Mouse (Mus musculus) intestine, postnatal 0 days (tissue): Measurements from ENCODE around the gene Adamts18. TPM values are rescaled to one million over a fixed set of nuclear protein-coding genes. Genes with fewer than 3 reads are reported as not detected.

Source experiments
- ATAC-seq: fragments of 200-750 bp; cut with Nextera tagmentation; 2 replicates; pipeline ENCODE4 v1.8.0; 2017; ENCODE audit warnings: mild to moderate bottlenecking, moderate TSS enrichment, moderate library complexity
- H3K27ac ChIP-seq: fragments of 300-500 bp; sonication (generic); 2 replicates; pipeline ENCODE4 v1.5.1; 2014; ENCODE audit warnings: mild to moderate bottlenecking, low read depth, low read length, moderate library complexity
- H3K27me3 ChIP-seq: fragments of 300-500 bp; sonication (generic); replicated peaks from 2 replicates; pipeline ENCODE4 v1.6.1; 2014; ENCODE audit warnings: low read length, mixed read lengths; ENCODE audit not compliant: control insufficient read depth, insufficient read depth
- H3K36me3 ChIP-seq: fragments of 300-500 bp; sonication (generic); 2 replicates; pipeline ENCODE4 v1.6.1; 2014; ENCODE audit warnings: mild to moderate bottlenecking, moderate library complexity; ENCODE audit not compliant: control insufficient read depth, insufficient read depth
- H3K4me1 ChIP-seq: fragments of 300-500 bp; sonication (generic); replicated peaks from 2 replicates; pipeline ENCODE4 v1.6.1; 2014; ENCODE audit warnings: antibody characterized with exemption, low read length, mixed read lengths; ENCODE audit not compliant: control insufficient read depth, insufficient read depth
- H3K4me2 ChIP-seq: fragments of 300-500 bp; sonication (generic); replicated peaks from 2 replicates; pipeline ENCODE4 v1.6.1; 2014; ENCODE audit warnings: low read depth, mild to moderate bottlenecking, moderate library complexity
- H3K4me3 ChIP-seq: fragments of 300-500 bp; sonication (generic); 2 replicates; pipeline ENCODE4 v1.5.1; 2014; ENCODE audit warnings: low read depth, low read length
- H3K9ac ChIP-seq: fragments of 300-500 bp; sonication (generic); 2 replicates; pipeline ENCODE4 v1.6.1; 2014; ENCODE audit warnings: mild to moderate bottlenecking, low read depth, low read length
- H3K9me3 ChIP-seq: fragments of 300-500 bp; sonication (generic); 2 replicates; pipeline ENCODE4 v1.6.1; 2016; ENCODE audit warnings: mixed run types; ENCODE audit not compliant: control insufficient read depth
- CTCF ChIP-seq: sonication (generic); IDR thresholded peaks from 2 replicates; pipeline ENCODE4 v1.5.1; 2016; ENCODE audit warnings: low read depth, mild to moderate bottlenecking, control low read depth, antibody characterized with exemption, moderate library complexity
- WGBS: fragments of 180-500 bp; shearing (Covaris S2); extraction: QIAGEN DNeasy Blood & Tissue Kit; methylation state at CpG from one replicate; pipeline ENCODE4 v1.1.7; 2014; 5-methylcytosine and 5-hydroxymethylcytosine counted together
- polyA plus RNA-seq: library from polyadenylated mRNA; unstranded; fragments of >200 nt; fragmentation: Nextera tagmentation; extraction: Ambion mirVana; gene quantifications from 2 replicates; pipeline ENCODE4 v1.2.1, GENCODE M21; 2015

The Adamts18 gene
- polyA plus RNA-seq, 1 experiment from 2014 or later: 0.17 TPM

DNA sequence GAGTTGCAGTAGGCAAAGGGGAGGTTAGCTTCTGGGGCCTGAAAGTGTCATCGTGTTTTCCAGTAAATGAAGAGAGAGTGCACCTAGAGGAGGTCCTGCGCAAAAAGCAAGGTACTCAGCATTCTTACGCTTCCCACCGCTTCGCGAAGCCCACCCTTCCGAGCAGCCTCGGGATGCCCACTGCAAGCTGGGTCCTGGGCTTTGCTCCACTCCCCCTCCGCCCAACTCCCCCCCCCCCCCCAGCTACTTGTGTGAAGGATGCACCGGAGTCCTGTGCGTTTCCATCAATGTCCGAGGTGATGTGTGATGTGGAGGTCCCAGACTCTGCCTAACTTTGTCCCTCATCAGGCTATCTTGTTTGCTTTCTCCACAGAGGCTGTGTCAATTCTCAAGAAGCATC is 196.1 kb downstream of the Adamts18 start:
- no peaks in the 10 kb centered on the region for H3K36me3 ChIP-seq
- no peak overlapping the region for H3K27ac ChIP-seq
- ATAC-seq: no peak
- H3K9ac ChIP-seq: no peak overlapping the region
- H3K9me3 ChIP-seq: no peaks in the 10 kb centered on the region
- 83% methylated on average over 11 of the region's 12 CpGs for WGBS
- no peak for TF ChIP-seq CTCF
- H3K27me3 ChIP-seq: no peaks in the 10 kb centered on the region
- no peaks in the 10 kb centered on the region for H3K4me1 ChIP-seq
- no peak overlapping the region for H3K4me2 ChIP-seq
- no peak overlapping the region for H3K4me3 ChIP-seq

Other genes with a start within 250 kb of the Adamts18 start
- gene Mon1b, start 213.2 kb downstream of the Adamts18 start, polyA plus RNA-seq: 3.5 and 4.1 TPM in 2 replicates
- gene Syce1l, start 205.5 kb downstream of the Adamts18 start, polyA plus RNA-seq: not detected in 2 replicates